Mouse (Mus musculus): ENCODE measurements around the gene Tff1.

The Tff1 gene

GRCm38 (mm10) chr17:31152966-31153499, 12.0 kb downstream of the Tff1 start:
- DNase-seq (ENCODE audit: low spot score), result no peak

DNA sequence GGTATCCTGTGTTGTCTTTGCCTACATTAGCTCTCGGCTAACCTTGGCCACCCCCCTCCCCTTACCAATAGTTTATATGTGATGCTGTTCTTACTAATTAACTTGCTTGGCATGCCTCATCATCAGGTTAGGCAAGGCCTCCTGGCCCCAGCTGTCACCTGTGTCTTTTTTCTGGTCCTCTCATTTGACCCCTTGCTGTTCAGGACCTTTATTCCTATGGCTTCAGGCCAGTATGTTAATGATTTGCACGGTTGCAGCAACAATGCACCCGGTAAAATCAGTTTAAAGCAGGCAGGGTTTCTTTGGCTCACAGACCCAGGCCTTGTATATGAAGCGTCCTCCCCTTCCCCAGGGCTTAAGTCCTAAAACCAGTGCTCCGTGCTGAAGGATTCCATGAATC, 12.6 kb downstream of the Tff1 start:
- no peak for DNase-seq (ENCODE audit: low spot score)

DNA sequence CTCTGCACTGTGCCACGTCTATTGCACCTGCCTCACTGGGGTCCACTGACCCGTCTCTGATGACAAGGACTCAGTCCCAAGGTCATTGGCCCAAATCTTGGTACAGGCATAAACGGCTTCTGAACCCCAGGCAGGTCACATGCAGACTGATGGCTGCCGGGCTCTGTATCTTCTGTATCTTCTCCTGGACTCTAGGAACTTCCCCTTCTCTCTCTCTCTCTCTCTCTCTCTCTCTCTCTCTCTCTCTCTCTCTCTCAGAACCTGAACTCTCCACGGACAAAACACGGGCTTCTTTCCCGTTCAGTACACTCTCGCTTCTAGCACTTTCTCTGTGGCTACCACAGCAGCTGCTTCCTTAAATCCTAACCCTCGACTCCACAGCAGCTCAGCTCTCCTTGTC, 19.1 kb downstream of the Tff1 start:
- DNase-seq (ENCODE audit: low spot score), result no peak

DNA sequence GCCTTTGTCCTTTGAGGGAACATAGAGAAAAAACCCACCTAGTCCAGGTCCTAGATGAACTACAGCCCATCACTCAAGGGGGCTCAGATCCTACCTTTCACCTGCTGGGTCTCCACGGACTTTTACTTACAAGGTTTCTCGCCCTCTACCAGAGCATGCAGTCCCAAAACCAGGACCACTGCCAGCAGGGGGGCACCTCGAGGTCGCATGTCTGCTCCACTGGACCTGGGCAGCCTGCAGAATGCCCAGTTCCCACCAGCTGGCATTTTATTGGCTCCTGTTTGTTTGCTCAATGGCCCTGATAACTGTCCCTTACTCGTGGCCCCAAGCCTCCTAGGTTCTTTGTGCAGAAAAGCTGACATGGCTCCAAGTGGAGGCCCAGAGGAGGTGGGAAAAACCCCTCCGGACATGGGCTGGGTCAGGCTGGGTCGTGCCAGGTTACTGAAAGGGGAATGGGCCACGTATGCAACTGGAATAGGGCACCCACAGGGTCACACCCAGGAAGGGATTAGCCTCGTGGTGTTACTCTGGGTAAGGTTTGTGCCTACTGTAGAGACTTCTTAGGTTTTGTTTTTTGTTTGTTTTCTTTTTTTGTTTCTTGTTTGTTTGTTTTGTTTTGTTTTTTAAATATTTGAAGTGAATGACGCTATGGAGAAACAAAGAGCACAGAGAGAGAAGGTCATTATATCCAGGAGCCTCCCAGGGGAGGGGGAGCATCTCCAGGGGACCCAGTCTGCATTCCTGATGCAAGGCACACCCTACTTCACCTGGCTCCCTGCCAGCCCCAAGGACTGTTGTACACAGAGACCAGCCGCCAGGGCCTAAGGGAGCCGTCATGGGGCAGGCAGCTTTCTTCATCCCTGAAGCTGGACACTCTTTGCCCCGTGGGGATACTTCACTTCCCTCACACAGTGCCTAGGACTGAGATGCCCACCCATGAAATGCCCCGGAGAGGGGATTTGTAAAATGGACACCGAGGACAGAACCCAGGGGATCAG, 20.7 kb downstream of the Tff1 start, which contains the start of gene Tff2:
Gene Tff2, minus strand, starts transcription at position 243 of the 998 bp plus-strand sequence.
- DNase-seq (ENCODE audit: low spot score), result no peak

DNA sequence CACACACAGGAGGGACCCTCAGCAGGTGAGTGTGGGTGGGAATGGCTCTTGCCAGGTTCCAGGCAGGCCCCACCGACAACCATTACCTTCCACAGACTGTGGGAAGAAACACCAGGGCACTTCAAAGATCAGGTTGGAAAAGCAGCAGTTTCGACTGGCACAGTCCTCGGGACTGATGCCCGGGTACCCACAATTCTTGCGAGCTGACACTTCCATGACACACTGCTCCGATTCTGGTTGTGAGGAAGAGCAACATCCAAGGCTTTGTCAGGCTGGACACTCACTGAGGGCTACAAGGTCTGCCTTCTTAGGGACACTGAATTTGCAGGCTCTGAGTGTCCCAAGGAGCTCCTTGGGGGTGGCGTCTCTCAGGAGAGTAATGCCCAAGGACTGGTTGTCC, 23.0 kb downstream of the Tff1 start:
- DNase-seq (ENCODE audit: low spot score), result no peak

- no peak for DNase-seq (ENCODE audit: low spot score)
Observed at GRCm38 (mm10) chr17:31138398-31138797, 26.7 kb downstream of the Tff1 start.

DNA sequence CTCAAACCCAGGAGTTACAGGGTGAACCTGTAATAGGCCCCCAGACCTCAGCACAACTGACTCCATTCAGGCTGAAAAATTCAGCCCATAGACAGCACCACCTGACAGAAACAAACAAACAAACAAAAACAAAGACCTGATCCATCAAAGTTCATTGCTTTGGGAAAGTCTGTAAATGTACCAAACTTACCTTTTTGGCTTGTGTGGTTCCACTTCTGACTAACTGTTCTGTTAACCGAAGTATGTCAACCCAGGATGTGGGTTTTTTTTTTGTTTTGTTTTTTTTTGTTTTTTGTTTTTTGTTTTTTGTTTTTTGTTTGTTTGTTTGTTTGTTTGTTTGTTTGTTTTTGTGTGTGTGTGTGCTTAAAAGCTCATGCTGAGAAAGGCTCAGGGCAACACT, 28.3 kb downstream of the Tff1 start:
- no peak for DNase-seq (ENCODE audit: low spot score)

DNA sequence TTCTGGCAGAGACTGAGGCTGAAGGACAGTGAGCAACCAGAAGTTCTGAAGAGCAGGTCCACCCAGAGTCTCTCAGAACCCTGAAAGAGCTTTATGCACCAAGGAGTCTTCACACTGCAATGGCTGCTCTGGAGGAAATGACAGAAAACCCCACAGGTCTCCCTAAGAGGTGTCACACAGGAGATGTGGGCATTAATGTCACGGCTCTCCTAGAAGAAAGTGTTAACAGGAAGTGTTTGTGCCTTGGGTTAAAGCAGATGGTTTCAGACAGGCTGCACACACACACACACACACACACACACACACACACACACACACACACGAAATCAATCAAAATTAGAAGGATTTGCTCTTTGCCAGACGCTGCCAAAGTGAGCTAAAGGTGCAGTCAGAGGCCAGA, 28.8 kb downstream of the Tff1 start:
- no peak for DNase-seq (ENCODE audit: low spot score)

- DNase-seq (ENCODE audit: low spot score), result no peak
Observed at GRCm38 (mm10) chr17:31134913-31135312, 30.2 kb downstream of the Tff1 start.

DNA sequence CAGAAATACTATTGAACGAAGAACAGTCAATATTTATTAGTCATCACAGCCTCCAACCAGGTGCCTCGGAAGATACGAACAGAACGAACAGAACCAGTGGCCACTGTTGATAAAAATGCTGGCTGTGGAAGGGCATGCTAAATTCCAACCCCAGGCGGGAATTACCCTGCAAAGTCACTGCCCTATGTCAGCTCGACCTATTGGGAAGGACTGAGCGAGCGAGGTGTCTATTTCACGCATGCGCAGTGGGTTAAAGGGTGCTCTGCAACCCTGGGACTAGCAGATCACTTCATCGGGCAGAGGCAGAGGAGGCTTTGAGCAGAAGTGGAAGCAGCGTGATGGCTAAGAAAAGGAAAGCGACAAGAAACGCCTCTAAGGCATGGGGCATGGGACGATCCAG, 31.3 kb downstream of the Tff1 start:
- no peak for DNase-seq (ENCODE audit: low spot score)

GRCm38 (mm10) chr17:31131269-31131821, 33.7 kb downstream of the Tff1 start:
- no peak for DNase-seq (ENCODE audit: low spot score)

- no peak for DNase-seq (ENCODE audit: low spot score)
Observed at GRCm38 (mm10) chr17:31129452-31129851, 35.6 kb downstream of the Tff1 start, which contains the start of gene Tff3. Gene Tff3, minus strand, starts transcription at chr17:31129646.

- DNase-seq (ENCODE audit: low spot score), result no peak
Observed at GRCm38 (mm10) chr17:31128708-31129318, 36.3 kb downstream of the Tff1 start.

DNA sequence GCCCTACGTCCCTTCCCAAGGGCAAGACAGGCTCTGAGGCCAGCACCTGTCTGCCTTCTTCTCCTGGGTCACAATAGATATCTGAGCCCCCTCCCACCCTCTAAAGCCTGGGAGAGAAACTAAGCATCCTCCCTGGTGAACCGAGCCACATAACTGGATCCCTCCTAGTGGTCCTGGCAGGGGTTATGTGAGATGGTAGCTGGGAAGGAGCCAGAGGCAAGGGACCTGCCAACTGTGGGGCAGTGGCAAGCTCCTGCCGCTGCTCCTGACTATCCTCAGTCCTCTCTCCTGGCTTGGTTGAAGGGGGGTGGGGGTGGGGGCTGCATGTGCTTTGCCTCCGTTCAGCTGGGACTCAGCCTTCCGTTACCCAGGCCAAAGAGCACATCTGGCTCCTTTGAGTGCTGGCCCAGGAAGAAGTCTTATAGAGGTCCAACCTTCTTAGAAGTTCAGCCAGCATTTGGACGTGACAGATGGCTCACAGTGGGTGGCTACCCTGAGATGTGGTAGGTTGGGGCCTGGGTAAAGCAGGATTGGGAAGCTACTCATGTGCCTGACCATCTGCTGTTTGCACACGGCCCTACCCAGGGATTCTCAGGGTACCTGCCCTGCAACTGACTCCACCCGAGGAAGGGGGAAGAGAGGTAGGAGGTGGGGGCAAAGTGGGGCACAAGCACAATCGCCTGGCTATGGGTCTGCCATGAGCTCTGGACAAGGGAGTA, 39.4 kb downstream of the Tff1 start:
- no peak for DNase-seq (ENCODE audit: low spot score)

- DNase-seq (ENCODE audit: low spot score), result no peak
Observed at GRCm38 (mm10) chr17:31121975-31122374, 43.1 kb downstream of the Tff1 start.

GRCm38 (mm10) chr17:31119429-31119828, 45.6 kb downstream of the Tff1 start:
- DNase-seq (ENCODE audit: low spot score), result peak; percentile 29

GRCm38 (mm10) chr17:31117946-31118345, 47.1 kb downstream of the Tff1 start:
- DNase-seq (ENCODE audit: low spot score), result no peak

GRCm38 (mm10) chr17:31116063-31116462, 49.0 kb downstream of the Tff1 start:
- DNase-seq (ENCODE audit: low spot score), result no peak

DNA sequence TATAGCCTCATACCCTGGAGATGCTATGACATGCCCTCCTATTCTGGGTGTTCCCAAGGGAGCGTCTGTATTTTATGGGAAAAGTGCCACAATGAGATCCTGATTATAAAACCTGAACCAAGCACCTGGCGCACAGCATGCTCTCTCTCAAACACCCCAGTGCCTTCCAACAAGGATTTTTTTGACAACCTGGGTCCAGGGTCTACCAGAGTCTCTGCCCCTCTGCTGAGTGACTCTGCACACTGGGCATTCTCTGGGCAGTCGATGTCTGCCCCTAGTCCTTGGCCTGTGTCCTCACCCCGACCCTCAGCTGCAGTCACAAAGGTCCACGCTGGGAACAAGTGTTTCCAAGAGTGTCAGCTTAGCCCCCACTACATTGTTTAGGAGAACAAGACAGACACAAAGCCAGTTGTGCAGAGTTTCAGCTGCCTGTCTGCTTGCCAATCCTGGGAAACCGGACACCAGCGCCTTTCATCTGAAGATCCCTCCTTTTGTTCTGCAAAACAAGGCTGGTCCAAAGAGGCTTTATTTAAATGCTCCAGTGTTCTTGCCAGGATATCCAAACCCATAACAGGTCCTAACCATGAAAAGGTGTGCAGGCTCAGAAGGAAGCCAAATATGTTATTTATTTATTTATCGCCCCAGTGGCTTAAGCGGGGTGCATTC, 51.8 kb downstream of the Tff1 start:
- no peak for DNase-seq (ENCODE audit: low spot score)

Measured in urinary bladder, postnatal 10 days (tissue).